Mouse (Mus musculus): ENCODE data around the gene Chpf. TPM values are rescaled to one million over a fixed set of nuclear protein-coding genes. Genes with fewer than 3 reads are reported as not detected.

The Chpf gene
- total RNA-seq, 2 experiments from 2014 or later, result not detected

GRCm38 (mm10) chr1:75501905-75502304, 22.8 kb upstream of the Chpf start:
- no peak for ATAC-seq (replicated peaks; ENCODE audit: low FRiP score, poor library complexity, severe bottlenecking)

- no peak for ATAC-seq (replicated peaks; ENCODE audit: low FRiP score, poor library complexity, severe bottlenecking)
Measured at GRCm38 (mm10) chr1:75499441-75499840, 20.3 kb upstream of the Chpf start.

DNA sequence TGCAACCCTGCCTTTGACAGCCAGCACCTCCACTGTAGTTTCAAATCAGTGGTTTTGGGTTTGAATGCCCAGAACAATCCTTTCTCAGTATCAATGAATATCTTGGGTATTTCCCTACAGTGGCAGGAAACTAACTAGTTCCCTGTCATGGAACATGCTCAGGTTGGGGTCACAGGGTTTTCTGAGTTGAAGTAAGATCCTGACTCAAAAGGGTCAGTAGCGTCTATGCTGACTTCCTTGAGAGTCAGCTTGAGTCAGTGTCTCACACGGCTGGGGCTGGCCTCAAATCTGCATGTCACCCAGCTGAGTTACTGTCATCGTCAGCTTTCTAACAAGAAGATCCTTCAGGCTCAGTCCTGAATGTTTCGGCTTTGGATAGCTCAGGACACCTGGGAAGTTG, 19.8 kb upstream of the Chpf start:
- ATAC-seq (replicated peaks; ENCODE audit: low FRiP score, poor library complexity, severe bottlenecking), result no peak

- ATAC-seq (replicated peaks; ENCODE audit: low FRiP score, poor library complexity, severe bottlenecking), result no peak
Measured at GRCm38 (mm10) chr1:75494878-75495548, 15.9 kb upstream of the Chpf start.

- no peak for ATAC-seq (replicated peaks; ENCODE audit: low FRiP score, poor library complexity, severe bottlenecking)
Measured at GRCm38 (mm10) chr1:75492579-75493170, 13.6 kb upstream of the Chpf start.

GRCm38 (mm10) chr1:75490785-75491551, 11.9 kb upstream of the Chpf start:
- no peak for ATAC-seq (replicated peaks; ENCODE audit: low FRiP score, poor library complexity, severe bottlenecking)

GRCm38 (mm10) chr1:75487405-75488161, 8.5 kb upstream of the Chpf start:
- no peak for ATAC-seq (replicated peaks; ENCODE audit: low FRiP score, poor library complexity, severe bottlenecking)

- ATAC-seq (replicated peaks; ENCODE audit: low FRiP score, poor library complexity, severe bottlenecking), result no peak
Measured at GRCm38 (mm10) chr1:75487040-75487404, 7.9 kb upstream of the Chpf start.

GRCm38 (mm10) chr1:75486561-75486960, 7.5 kb upstream of the Chpf start:
- ATAC-seq (replicated peaks; ENCODE audit: low FRiP score, poor library complexity, severe bottlenecking), result no peak

DNA sequence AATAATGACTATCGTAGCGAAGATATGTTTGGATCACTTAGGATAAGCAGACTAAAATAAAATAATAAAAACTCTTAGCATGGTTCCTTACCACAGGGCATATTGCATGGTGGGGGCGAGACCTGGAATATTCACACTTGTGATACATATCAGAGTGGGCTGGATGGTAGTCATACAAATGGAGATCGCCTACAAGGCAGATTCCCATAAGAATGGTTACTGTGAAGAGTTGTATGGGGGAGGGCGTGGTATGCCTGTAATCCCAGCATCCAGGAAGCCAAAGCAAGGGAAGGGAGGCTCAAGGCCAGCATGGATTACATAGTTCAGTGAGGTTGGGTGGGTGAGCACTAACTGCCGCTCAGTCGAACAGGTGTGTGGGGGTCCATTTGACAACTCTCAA, 1.6 kb upstream of the Chpf start:
- ATAC-seq (replicated peaks; ENCODE audit: low FRiP score, poor library complexity, severe bottlenecking), result no peak

DNA sequence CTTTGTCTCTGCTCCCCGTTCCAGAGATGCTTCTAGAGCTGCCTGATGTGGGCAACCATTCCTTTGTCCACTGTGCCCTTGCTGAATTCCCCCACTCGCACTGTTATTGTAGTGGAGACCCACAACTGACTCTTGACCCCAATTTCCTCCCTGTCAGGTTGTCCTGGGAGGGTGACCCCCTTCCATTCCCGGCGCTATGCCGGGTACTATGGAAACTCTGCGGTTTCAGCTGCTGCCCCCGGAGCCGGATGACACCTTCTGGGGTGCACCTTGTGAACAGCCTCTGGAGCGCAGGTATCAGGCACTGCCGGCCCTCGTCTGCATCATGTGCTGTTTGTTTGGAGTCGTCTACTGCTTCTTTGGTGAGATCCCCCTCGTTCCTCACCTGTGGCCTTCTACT, 929 bp upstream of the Chpf start:
- ATAC-seq (replicated peaks; ENCODE audit: low FRiP score, poor library complexity, severe bottlenecking), result no peak

DNA sequence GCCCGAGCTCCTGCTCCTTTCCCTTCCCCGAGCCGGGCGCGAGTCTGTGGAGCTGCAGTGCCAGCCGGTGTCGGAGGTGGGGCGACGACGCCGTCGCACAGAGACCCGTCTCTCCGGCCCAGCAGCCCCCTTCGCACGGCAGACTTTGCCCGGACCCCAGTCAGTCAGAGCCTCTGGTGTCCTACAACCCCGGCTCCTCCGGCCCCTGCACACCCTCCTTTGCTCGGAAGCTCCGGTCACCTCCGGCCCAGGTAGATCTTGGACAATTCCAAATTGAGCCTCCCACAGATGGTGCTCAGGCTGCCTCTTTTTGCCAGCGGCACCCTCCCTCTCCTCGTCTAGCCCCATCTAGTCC, 505 bp upstream of the Chpf start:
- no peak for ATAC-seq (replicated peaks; ENCODE audit: low FRiP score, poor library complexity, severe bottlenecking)

GRCm38 (mm10) chr1:75478497-75478896, 610 bp downstream of the Chpf start:
- ATAC-seq (replicated peaks; ENCODE audit: low FRiP score, poor library complexity, severe bottlenecking), result no peak

DNA sequence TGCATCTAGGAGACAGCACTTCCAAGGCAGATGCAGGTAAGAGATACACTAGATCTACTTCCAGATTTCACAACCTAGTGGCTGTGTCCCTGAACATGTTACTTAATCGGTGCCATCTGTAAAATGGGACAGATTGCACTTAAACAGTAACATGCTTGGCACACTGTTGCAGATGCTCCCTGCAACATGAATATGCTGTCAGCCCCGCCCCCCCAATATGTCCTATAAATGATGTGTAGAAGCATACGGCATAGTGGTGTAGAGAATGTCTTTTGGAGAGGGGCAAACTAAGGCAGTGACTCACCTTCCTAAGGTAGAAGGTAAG, 1.2 kb downstream of the Chpf start:
- ATAC-seq (replicated peaks; ENCODE audit: low FRiP score, poor library complexity, severe bottlenecking), result no peak

DNA sequence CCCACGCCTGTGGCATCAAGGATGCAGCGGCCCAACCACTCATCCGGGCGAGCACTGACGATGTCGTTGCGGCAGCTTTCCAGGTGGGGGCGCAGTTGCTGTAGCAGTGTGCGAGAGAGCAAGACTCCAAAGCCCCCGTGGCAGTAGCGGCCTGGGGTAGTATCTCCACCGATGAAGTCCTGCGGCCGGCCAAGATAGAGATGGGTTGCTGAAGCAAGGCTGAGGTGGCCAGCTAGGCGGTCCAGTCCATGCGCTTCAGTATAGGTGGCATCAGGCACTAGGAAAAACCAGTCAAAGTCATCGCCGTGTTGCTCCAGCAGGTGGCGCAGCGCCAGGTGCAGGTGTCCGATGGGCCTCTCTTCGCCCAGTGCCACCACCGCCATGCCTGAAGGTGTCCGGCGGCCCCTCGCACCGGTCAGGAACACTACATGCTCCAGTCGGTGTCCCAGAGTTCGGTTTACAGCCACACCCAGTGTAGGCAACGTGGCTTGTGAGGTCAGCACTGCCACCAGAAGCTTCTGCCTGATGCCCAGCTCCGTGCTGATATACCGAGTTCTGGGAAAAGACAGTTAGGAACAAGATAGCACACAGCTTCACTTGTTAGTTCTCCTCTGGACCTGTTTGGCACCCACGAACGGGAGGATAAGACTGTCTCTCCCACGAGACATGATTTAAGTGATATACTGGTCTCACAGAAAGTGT, 1.7 kb downstream of the Chpf start:
- ATAC-seq (replicated peaks; ENCODE audit: low FRiP score, poor library complexity, severe bottlenecking), result no peak; the same call in 1 of the 2 replicates

GRCm38 (mm10) chr1:75476441-75476840, 2.7 kb downstream of the Chpf start:
- ATAC-seq (replicated peaks; ENCODE audit: low FRiP score, poor library complexity, severe bottlenecking), result no peak

GRCm38 (mm10) chr1:75469287-75469825, 9.8 kb downstream of the Chpf start:
- ATAC-seq (replicated peaks; ENCODE audit: low FRiP score, poor library complexity, severe bottlenecking), result no peak

- no peak for ATAC-seq (replicated peaks; ENCODE audit: low FRiP score, poor library complexity, severe bottlenecking)
Measured at GRCm38 (mm10) chr1:75467215-75467927, 11.7 kb downstream of the Chpf start.

GRCm38 (mm10) chr1:75463652-75464204, 15.4 kb downstream of the Chpf start:
- ATAC-seq (replicated peaks; ENCODE audit: low FRiP score, poor library complexity, severe bottlenecking), result no peak; the same call in 1 of the 2 replicates

Data from erythroid progenitor cell, adult 5-6 weeks (primary cell).